Mouse (Mus musculus): Measurements from ENCODE around the gene Klhl34. TPM values are rescaled to one million over a fixed set of nuclear protein-coding genes. Genes with fewer than 3 reads are reported as not detected.

The Klhl34 gene
- total RNA-seq (2014; rRNA removed) = 0.09 TPM in 1 of 2 replicates, not detected in the other
- not detected in 2 replicates for polyA plus RNA-seq (2012; rRNA removed)

DNA sequence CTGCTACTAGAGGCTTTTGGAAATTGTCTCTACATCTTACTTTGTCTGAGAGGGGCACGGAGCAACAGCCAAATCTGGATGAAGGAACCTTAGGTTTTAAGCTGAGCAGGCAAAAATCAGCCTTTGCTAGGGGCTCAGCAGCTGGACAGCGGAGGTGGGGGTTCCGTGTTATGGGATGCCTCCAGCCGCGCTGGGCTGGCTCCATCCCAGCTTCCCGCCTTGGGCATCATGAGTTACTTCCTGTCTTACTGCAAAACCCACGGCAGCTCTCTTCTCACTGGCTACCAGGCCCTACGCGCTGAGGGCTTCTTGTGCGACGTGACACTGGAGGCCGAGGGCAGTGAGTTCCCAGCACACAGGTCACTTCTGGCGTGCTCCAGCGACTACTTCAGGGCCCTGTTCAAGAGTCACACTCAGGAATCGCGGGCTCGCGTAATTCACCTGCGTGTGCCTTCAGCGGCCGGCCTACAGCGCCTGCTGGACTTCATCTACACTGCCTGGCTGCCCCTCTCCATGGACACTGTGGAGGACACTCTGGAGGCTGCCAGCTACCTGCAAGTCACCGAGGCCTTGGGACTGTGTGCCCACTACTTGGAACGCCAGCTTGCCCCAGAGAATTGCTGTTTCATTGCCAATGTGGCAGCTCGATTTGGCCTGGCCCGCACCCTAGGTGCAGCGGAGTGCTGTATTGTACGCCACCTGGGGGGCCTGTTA lies at the start of gene Klhl34:
TSS of gene Klhl34 (plus strand) at position 229 of the 714 bp plus-strand sequence.
- TF ChIP-seq CTCF (IDR thresholded peaks at IDR 0.05; ENCODE audit: low read depth, low read length) (no peak), POLR2A (IDR thresholded peaks at IDR 0.05; ENCODE audit: extremely low read depth, insufficient read depth, low read length) (no peak)
- no peak for DNase-seq (ENCODE audit: extremely low read depth, low read depth, low spot score)
- no peaks in the 10 kb centered on the region for H3K79me2 ChIP-seq (ENCODE audit: control insufficient read depth, insufficient read depth, low read length)
- no peak within 1 kb of the TSS for H3K9ac ChIP-seq (ENCODE audit: low read depth, low read length)
- 37% methylated on average over 28 of the region's 28 CpGs for WGBS
- no peaks in the 10 kb centered on the region for H3K27me3 ChIP-seq (ENCODE audit: control insufficient read depth, insufficient read depth, low read length)
- no peaks in the 10 kb centered on the region for H3K4me1 ChIP-seq (ENCODE audit: control insufficient read depth, insufficient read depth, low read length)
- H3K36me3 ChIP-seq (ENCODE audit: control insufficient read depth, insufficient read depth, low read length) = no peaks in the 10 kb centered on the region
- H3K27ac ChIP-seq (replicated peaks; ENCODE audit: insufficient read depth, low read depth, low read length) = no peak within 1 kb of the TSS
- H3K4me3 ChIP-seq (ENCODE audit: insufficient read depth, low read depth, low read length) = no peak within 1 kb of the TSS

DNA sequence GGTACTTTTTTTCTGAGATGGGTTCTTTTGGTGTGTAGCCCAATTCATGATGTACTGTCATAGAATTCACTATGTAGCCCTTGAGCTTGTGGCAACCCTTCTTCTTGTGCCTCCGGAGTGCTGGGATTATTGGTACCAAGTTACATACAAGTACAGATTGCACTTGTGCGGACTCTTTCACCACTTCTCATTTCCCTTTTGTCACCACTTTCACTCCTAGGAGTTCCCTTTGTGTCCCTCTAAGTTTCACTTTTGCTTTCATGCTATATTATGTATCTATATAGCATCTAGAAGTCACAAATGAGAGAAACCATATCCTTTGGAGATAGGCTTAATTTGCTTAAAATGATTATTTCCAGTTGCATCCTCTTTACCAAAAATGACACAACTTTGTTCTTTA lies 16.6 kb upstream of the Klhl34 start:
- H3K4me1 ChIP-seq (ENCODE audit: control insufficient read depth, insufficient read depth, low read length) = no peaks in the 10 kb centered on the region
- no peak for DNase-seq (ENCODE audit: extremely low read depth, low read depth, low spot score)
- TF ChIP-seq CTCF (IDR thresholded peaks at IDR 0.05; ENCODE audit: low read depth, low read length) (no peak), POLR2A (IDR thresholded peaks at IDR 0.05; ENCODE audit: extremely low read depth, insufficient read depth, low read length) (no peak)
- H3K4me3 ChIP-seq (ENCODE audit: insufficient read depth, low read depth, low read length) = no peak overlapping the region
- H3K27me3 ChIP-seq (ENCODE audit: control insufficient read depth, insufficient read depth, low read length) = no peaks in the 10 kb centered on the region
- no peak overlapping the region for H3K27ac ChIP-seq (replicated peaks; ENCODE audit: insufficient read depth, low read depth, low read length)
- H3K79me2 ChIP-seq (ENCODE audit: control insufficient read depth, insufficient read depth, low read length) = no peaks in the 10 kb centered on the region
- H3K9ac ChIP-seq (ENCODE audit: low read depth, low read length) = no peak overlapping the region
- WGBS = 93% methylated on average over 2 of the region's 2 CpGs
- no peaks in the 10 kb centered on the region for H3K36me3 ChIP-seq (ENCODE audit: control insufficient read depth, insufficient read depth, low read length)

DNA sequence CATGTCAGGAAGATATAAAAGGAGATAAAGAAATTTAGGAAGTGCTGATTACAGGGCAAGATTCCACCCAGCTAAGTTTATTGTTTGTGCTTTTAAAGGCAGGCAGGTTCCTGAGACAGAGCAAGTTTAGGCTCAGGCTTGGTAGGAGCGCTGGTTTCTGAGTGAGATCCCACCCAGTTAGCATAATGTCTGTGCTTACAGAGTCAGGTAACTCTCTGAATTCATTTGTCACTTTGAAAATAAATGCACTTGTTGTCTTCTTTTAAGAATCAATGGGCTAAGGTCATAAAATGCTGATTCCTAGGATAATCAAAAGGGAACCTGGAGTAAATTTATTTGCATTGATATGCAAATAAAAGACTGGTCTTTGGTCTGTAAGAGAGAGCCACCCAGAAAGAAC lies 8.5 kb upstream of the Klhl34 start:
- Histone ChIP-seq H3K4me3 (ENCODE audit: insufficient read depth, low read depth, low read length) (no peak overlapping the region), H3K27me3 (ENCODE audit: control insufficient read depth, insufficient read depth, low read length) (no peaks in the 10 kb centered on the region), H3K4me1 (ENCODE audit: control insufficient read depth, insufficient read depth, low read length) (no peaks in the 10 kb centered on the region), H3K27ac (replicated peaks; ENCODE audit: insufficient read depth, low read depth, low read length) (no peak overlapping the region), H3K9ac (ENCODE audit: low read depth, low read length) (no peak overlapping the region), H3K36me3 (ENCODE audit: control insufficient read depth, insufficient read depth, low read length) (no peaks in the 10 kb centered on the region), H3K79me2 (ENCODE audit: control insufficient read depth, insufficient read depth, low read length) (no peaks in the 10 kb centered on the region)
- no peak for TF ChIP-seq POLR2A (IDR thresholded peaks at IDR 0.05; ENCODE audit: extremely low read depth, insufficient read depth, low read length)
- TF ChIP-seq CTCF (IDR thresholded peaks at IDR 0.05; ENCODE audit: low read depth, low read length) = no peak
- WGBS = 54% methylated on average over 1 of the region's 1 CpGs
- no peak for DNase-seq (ENCODE audit: extremely low read depth, low read depth, low spot score)

DNA sequence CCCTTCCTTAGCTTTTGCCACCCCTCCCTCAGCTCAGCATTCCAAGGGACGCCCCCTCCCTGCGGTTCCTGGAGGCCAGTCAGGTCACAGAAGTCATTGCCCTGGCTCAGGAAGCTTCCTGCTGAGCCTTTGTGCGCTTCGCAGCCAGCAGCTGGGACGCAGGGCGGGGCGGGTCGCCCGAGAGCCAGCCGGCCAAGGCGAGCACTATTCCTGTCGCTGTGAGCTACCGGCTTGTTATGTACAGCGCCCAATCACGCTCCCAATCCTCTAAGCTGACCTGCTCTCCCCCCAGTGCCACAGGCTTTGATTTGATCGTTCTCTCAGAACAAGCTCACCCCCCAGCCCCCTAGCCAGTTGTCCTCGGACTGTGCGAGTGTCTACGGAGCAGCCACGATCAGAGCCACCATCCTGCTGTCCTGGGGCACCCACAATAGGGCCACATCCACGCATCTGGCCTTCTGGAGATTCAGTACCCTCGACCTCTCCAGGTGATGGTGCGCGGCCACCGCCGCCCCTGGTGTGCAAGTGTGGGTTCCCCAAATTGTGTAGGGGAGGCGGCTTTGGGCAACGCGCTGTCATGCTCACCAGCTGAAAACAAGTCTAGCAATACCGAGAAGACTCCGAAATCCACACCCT lies 546 bp upstream of the Klhl34 start:
- H3K27me3 ChIP-seq (ENCODE audit: control insufficient read depth, insufficient read depth, low read length) = no peaks in the 10 kb centered on the region
- 12% methylated on average over 31 of the region's 31 CpGs for WGBS
- H3K9ac ChIP-seq (ENCODE audit: low read depth, low read length) = no peak overlapping the region
- DNase-seq (ENCODE audit: extremely low read depth, low read depth, low spot score) = no peak
- no peak overlapping the region for H3K4me3 ChIP-seq (ENCODE audit: insufficient read depth, low read depth, low read length)
- TF ChIP-seq CTCF (IDR thresholded peaks at IDR 0.05; ENCODE audit: low read depth, low read length) = no peak
- TF ChIP-seq POLR2A (IDR thresholded peaks at IDR 0.05; ENCODE audit: extremely low read depth, insufficient read depth, low read length) = no peak
- H3K27ac ChIP-seq (replicated peaks; ENCODE audit: insufficient read depth, low read depth, low read length) = no peak overlapping the region
- no peaks in the 10 kb centered on the region for H3K36me3 ChIP-seq (ENCODE audit: control insufficient read depth, insufficient read depth, low read length)
- H3K79me2 ChIP-seq (ENCODE audit: control insufficient read depth, insufficient read depth, low read length) = no peaks in the 10 kb centered on the region
- H3K4me1 ChIP-seq (ENCODE audit: control insufficient read depth, insufficient read depth, low read length) = no peaks in the 10 kb centered on the region

DNA sequence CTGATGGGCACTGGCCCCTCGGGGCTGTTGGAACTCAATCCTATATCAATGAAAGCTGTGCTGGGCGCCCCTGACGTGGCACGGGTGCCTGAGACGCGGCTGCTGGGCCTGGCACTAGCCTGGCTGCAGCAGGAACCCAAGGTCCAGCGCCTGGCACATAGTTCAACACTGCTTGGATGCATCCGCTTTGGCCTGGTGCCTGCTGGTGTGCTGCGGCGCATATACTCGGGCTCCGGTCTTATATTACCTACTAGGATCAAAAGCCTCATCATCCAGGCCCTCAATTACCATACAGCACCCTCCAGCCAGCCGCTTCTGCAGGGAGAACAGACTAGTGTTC lies 656 bp downstream of the Klhl34 start:
- Histone ChIP-seq H3K4me3 (ENCODE audit: insufficient read depth, low read depth, low read length) (no peak overlapping the region), H3K9ac (ENCODE audit: low read depth, low read length) (no peak overlapping the region), H3K36me3 (ENCODE audit: control insufficient read depth, insufficient read depth, low read length) (no peaks in the 10 kb centered on the region), H3K4me1 (ENCODE audit: control insufficient read depth, insufficient read depth, low read length) (no peaks in the 10 kb centered on the region), H3K27me3 (ENCODE audit: control insufficient read depth, insufficient read depth, low read length) (no peaks in the 10 kb centered on the region), H3K27ac (replicated peaks; ENCODE audit: insufficient read depth, low read depth, low read length) (no peak overlapping the region), H3K79me2 (ENCODE audit: control insufficient read depth, insufficient read depth, low read length) (no peaks in the 10 kb centered on the region)
- no peak for TF ChIP-seq CTCF (IDR thresholded peaks at IDR 0.05; ENCODE audit: low read depth, low read length)
- no peak for TF ChIP-seq POLR2A (IDR thresholded peaks at IDR 0.05; ENCODE audit: extremely low read depth, insufficient read depth, low read length)
- no peak for DNase-seq (ENCODE audit: extremely low read depth, low read depth, low spot score)
- WGBS = 89% methylated on average over 13 of the region's 13 CpGs

DNA sequence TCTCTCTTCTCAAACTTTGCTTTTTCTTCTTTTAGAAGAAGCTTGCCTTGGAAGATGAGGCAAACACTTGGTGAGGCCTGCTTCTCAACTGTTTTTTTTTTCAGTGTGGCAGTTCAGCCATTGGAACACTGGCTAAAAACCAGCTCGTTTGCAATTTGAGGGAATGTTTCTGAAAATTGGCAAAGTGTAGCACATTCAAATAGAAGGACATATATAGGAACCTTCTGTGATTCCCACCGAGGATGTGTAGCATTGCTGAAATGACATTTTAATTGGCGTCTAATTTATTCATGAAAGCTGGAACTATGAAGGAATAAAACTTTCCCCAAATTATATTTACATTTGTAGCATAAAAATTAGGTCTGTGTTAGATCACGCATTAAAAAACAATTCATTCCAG lies 11.7 kb downstream of the Klhl34 start:
- Histone ChIP-seq H3K4me1 (ENCODE audit: control insufficient read depth, insufficient read depth, low read length) (no peaks in the 10 kb centered on the region), H3K4me3 (ENCODE audit: insufficient read depth, low read depth, low read length) (no peak overlapping the region), H3K79me2 (ENCODE audit: control insufficient read depth, insufficient read depth, low read length) (no peaks in the 10 kb centered on the region), H3K27ac (replicated peaks; ENCODE audit: insufficient read depth, low read depth, low read length) (no peak overlapping the region), H3K9ac (ENCODE audit: low read depth, low read length) (no peak overlapping the region), H3K27me3 (ENCODE audit: control insufficient read depth, insufficient read depth, low read length) (no peaks in the 10 kb centered on the region), H3K36me3 (ENCODE audit: control insufficient read depth, insufficient read depth, low read length) (no peaks in the 10 kb centered on the region)
- TF ChIP-seq POLR2A (IDR thresholded peaks at IDR 0.05; ENCODE audit: extremely low read depth, insufficient read depth, low read length) (no peak), CTCF (IDR thresholded peaks at IDR 0.05; ENCODE audit: low read depth, low read length) (no peak)
- 81% methylated on average over 4 of the region's 4 CpGs for WGBS
- no peak for DNase-seq (ENCODE audit: extremely low read depth, low read depth, low spot score)

Other genes with a start within 250 kb of the Klhl34 start
- gene Yy2, start 249.4 kb upstream of the Klhl34 start, total RNA-seq (2014; rRNA removed) = 1.3 TPM in 2 replicates
- 0.12 TPM in 1 of 2 replicates, not detected in the other for gene Yy2, start 249.4 kb upstream of the Klhl34 start, polyA plus RNA-seq (2012; rRNA removed)
- 3.8 and 4.7 TPM in 2 replicates for gene Mbtps2, start 219.7 kb upstream of the Klhl34 start, total RNA-seq (2014; rRNA removed)
- 5.5 and 6.3 TPM in 2 replicates for gene Mbtps2, start 219.7 kb upstream of the Klhl34 start, polyA plus RNA-seq (2012; rRNA removed)
- gene Smpx, start 119.5 kb upstream of the Klhl34 start, total RNA-seq (2014; rRNA removed) = 0.37 TPM in 1 of 2 replicates, not detected in the other
- not detected in 2 replicates for gene Smpx, start 119.5 kb upstream of the Klhl34 start, polyA plus RNA-seq (2012; rRNA removed)
- 0.07 TPM in 1 of 2 replicates, not detected in the other for gene Cnksr2, start 224.9 kb downstream of the Klhl34 start, total RNA-seq (2014; rRNA removed)
- not detected in 2 replicates for gene Cnksr2, start 224.9 kb downstream of the Klhl34 start, polyA plus RNA-seq (2012; rRNA removed)

Measured in liver, adult 2 months (tissue).